Mouse (Mus musculus) gastrocnemius, adult 18-20 months (tissue): ENCODE results near the gene Eml5. TPM values are rescaled to one million over a fixed set of nuclear protein-coding genes. Genes with fewer than 3 reads are reported as not detected.

ENCODE experiments used
- DNase-seq: peaks from one replicate; pipeline ENCODE4 v3.0.0; 2021; ENCODE audit warnings: low spot score
- total RNA-seq, 2 experiments: library from RNA; stranded (reverse); gene quantifications; 2 replicates each; pipeline ENCODE4 v1.2.3; 2021

The Eml5 gene
- total RNA-seq, 2 experiments from 2014 or later, result 2.0 to 2.2 TPM

DNA sequence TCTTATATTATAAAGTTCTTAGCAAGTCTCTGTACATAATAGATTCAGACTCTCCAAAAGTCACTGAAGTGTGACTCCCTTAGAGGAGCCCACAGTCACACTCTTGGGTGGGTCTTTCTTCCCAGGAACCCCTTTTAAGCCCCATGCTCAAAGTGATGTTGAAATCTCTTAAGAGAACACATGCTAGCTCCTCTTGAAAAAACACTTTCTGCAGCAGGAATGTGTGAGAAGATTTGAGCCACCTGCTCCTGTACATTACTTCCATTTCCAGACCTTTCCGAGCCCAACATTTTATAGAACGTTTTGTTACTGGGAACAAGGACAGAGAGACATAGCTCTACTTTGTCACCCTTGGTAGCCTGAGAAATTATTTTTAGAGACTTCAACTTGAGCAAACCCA, 66.4 kb downstream of the Eml5 start:
- DNase-seq, result no peak

DNA sequence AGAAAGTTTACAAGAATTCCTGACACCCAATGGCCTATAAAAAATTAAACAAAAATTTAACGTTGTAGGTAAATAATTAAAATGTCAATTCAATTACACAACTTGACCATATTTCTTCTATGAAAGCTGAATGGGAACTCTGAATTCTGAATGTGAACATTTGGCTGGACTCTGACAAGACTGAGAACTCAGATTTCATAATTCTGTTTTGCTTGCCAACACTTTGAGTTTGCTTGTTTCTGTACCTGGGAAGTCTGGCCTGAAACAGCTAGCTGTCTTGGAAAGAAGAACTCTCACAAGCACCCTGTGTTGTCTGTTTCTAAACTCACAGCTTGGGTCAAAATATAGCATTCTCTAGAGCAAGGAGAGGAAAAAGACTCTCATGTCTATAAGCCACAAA, 67.4 kb downstream of the Eml5 start:
- no peak for DNase-seq

DNA sequence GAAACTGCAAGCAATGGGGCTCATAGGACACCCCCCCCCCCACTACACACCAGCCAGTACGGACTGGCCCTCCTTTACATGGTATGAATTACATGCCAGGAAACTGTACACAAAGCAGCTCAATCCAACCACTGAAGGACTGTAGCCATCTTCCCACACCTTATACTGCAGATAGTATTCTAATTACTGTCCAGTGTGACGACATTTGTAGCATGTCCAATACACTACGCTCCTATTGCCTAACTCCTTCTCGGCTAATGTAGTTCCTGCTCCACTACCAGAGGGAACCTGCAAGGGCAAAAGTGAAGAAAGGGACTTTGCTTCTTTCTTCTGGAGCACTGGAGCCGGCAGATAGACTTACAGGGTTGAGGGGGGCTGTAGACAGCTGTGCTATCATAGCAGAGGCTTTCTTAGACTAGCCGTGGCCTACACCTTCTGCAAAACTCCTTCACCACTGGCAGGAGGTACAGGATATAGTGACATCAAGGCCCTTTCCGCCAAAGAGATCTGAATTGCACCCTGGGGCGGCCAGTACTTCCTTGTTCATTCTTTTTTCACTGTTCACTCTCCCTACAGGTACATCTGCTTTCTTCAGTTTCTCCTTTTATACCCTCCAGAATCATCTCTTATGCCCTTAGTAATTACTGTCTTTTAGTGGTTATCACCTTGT, 68.2 kb downstream of the Eml5 start:
- DNase-seq, result no peak

DNA sequence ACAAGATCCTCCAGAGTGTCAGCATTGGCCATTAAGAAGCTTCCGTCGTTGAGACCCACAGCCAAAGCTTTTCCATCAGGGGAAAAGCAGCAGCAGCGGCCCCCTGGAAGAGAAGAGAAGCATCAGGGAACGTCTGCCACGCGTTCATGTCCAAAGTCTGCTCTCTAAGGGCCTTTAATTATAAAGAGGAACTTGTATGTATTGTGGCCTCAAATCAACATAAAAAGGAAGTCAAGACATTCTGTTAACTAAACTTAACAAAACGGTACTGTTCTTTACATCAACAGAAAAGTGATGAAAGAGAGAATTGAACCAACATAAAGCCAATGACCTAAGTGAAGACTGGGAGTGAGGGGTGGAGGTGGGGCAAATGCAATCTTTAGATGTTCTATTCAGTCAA, 70.2 kb downstream of the Eml5 start:
- DNase-seq, result no peak

DNA sequence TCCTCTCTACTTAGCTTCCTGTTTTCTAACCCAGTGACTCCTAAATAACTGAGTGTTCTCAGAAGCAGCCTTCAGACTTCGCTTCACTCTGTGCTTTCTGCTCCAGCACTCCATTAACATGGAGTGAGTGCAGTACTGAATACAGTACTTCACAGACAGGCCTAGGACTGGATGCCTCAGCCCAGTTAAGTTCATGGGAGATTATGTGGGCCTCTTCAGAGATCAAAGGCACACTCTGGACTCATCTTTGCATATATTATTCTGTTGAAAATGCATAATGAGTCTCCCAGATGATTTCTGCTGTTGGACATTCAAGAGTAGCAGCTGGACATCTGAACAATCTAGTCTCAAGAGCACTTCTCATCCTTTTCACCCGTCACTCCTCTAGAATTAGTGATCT, 80.5 kb downstream of the Eml5 start:
- no peak for DNase-seq

DNA sequence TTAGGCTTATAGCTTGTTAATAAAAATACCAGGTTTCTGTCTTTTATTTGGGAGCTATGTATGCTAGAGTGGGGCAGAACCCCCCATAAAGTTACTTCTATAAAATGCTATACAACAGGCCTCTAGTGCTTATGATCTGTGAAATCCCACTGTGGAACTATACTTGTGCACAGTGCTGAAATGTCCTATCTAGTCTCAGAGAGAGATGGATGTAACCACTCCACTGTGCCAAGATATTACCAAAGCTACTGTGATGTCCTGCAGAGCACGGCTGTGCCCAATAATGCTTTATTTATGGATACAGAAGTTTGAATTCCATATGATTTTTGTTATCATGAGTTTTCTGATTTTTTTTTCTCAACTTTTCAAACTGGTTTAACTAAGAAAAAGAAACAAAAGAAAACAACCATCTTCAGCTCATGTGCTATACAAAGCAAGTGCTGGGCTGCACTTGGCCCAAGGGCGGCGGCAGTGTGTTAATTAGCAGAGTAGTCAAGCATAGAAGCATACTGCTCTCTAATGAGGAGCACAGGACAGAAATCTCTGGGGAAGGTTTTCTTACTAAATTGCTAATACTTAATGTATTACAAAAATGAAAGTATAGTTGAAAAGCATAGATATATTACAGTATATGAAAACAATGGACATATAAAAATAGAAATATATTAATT, 97.1 kb downstream of the Eml5 start:
- DNase-seq, result no peak

DNA sequence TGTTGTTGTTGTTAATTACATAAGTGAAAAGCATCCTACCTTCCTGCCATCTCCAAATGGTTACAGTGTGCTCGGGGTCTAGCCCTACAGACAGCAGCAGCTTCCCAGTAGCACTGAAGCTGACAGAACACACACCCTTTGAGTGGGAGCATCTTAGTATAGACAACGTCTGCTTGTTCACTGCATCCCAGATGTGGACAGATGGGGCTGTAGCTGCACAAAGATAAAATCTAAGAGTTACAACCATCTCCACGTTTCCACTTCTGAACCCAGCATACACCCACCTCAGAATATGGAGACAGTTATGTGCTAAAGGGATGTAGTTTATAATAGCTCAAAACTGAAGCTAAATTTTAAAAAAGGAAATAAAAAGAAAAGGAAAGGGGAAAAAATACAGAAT, 99.0 kb downstream of the Eml5 start:
- no peak for DNase-seq

DNA sequence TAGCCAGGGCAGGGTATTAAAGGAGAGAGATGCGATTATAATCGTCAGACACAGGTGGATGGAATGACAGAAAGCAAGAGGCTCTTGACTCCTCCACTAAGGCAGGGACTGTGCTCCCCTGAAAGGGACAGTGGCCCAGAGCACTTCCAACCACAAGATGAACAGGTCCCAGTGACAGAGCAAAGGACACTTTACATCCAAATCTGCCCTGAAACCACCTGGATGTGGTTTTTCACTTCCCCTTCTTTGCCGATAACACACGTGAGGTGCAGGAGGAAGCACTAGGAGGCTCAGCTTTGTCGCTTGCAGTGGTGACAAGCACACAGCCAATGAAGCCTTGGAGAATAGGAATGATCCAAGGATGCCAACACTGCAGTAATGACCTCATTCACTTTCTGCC, 101.0 kb downstream of the Eml5 start:
- DNase-seq, result no peak

DNA sequence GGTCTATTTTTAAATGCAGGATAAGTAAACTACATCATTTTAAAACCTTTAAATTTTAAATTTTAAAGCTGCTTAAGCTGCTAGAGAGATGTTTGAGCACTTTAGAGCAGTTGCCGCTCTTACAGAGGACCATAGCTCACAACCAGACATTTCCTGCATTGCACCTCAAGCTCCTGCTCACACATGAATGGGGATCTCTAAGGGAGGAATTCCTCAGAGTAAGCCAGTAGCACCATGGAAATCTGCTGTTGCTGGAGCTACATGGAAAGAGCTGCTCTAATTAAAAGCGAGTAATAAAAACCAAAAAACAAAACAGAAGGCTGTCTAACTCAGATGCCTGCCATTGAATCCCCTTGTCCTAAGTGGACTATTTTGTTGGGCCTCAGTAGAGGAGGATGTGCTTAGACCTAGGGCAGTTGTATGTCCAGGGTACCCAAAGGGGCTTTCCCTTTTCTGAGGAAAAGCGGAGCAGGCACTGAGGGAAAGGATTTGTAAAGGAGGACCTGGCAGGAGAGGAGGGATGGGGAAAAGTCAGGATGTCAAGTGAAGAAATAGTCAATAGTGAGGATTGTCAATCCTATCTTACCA, 105.5 kb downstream of the Eml5 start:
- no peak for DNase-seq

DNA sequence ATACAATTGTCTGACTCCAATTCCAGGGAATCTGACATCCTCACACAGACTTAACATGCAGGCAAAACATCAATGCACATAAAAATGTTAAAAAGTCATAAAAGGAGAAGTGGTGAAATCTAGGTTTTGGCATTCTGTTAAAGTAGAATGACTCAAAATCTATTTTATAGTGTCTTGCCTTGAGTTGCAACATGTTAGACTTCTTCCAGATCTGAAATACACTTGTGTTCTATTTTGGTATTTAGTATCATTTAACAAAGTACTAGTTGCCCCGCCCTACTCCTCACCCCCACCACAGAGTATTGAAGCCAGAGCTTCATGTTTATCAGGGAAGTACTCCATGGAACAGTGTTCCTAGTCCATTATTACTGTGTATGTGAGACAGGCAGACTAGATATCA, 117.0 kb downstream of the Eml5 start:
- peak; percentile 4 for DNase-seq

DNA sequence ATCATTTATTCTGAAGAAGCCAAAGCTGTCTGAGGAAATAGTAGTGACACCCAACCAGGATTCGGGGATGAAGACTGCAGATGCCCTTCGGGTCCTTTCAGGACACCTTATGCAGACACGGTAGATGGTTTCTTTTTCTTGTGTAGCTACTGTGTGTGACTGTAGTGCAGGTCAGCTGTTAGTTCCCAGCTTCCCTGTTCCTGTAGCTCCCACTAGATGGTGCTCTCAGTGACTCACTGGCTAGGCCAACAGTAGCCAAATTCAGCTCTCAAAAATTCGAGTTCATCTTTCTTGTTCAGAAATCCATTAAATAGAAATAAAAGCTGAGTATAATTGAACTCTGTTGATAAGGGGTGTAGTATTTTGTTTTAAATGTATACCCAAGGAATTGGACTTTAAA, 122.1 kb downstream of the Eml5 start:
- DNase-seq, result peak; percentile 16

DNA sequence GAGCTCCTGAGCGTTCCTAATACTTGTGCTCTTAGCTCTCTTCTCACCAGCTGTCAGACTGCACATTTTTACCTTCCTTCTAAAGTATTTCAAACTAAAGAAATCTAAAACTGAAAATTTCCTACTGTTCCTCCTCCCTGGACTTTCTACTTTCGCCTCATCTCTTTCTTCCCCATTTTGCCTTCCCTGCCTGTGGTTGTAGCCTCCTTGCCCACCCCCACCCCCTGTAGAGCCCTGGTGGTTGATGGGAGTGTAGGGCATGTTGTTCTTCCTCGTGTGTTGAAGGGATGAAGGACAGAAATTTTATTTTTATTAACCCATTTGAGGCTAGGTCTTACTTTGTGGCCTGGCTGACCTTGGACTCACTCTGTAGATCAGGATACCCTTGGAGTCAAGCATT, 123.8 kb downstream of the Eml5 start:
- DNase-seq, result no peak

DNA sequence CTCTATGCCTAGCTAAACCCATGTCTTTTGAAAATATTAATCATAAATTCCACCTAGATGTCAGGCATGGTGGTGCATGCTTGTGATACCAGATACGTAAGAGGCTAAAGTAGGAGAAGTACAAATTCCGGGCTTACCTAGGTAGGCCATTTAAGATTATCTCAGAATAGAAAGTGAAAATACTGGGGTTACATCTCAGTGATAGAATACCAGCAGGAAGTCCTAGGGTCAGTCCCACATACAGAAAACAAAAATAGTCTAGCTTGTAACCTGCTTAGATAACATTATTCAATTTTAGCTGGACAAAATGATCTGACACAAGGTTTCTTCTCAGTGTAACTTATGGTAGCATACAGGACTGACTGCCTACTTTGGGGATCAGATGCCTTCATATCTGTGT, 135.0 kb downstream of the Eml5 start:
- DNase-seq, result no peak

DNA sequence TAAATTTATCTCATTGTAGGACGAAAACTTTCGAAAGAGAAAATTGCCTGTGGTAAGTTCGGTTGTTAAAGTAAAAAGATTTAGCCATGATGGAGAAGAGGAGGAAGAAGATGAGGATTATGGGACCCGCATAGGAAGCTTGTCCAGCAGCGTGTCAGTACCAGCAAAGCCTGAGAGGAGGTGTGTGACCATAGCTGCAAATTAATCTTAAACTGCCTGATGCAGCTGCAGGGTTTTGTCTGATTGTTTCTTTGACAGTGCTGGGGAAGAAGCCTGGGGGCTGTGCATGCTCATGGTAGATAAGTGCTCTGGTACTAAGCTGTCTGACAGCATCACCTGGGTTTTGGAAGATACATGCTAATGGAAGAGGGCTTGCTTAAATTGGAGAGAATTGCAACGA, 141.6 kb downstream of the Eml5 start:
- DNase-seq, result no peak

DNA sequence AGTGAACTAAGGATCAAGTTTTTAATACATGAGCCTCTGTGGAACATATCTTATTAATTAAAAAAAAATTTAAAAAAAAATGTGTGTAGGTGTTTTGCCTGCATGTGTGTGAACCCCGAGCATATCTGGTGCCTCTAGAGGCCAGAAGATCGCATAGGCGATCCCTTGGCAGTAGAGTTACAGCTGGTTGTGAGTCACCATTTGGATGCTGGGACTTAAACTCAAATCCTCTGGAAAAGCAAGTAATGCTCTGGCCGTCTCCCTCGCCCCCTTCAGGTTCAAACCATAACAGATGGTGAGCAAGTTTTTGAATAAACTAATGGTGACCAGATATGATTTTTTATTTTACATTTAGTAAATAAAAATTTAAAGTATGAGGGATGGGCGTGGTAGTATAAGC, 143.6 kb downstream of the Eml5 start:
- DNase-seq, result peak; percentile 28

DNA sequence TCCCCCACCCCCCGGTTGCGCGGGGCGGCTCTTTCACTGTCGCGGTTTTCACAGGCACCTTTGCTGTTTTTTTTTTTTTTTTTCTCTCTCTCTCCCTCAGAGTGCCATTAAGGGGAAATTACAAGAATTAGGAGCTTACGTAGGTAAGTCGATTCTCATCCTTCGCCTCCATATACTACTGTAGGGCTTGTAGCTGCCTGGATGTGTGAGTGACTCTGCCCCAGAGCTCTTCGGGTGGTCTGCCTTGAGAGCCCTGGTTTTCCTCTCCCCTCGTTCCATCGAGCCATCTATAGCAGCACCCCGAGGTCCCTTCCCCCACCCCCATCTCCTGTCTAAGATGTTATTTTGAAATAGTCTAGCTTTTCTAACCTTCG, 153.9 kb downstream of the Eml5 start:
- DNase-seq, result no peak

DNA sequence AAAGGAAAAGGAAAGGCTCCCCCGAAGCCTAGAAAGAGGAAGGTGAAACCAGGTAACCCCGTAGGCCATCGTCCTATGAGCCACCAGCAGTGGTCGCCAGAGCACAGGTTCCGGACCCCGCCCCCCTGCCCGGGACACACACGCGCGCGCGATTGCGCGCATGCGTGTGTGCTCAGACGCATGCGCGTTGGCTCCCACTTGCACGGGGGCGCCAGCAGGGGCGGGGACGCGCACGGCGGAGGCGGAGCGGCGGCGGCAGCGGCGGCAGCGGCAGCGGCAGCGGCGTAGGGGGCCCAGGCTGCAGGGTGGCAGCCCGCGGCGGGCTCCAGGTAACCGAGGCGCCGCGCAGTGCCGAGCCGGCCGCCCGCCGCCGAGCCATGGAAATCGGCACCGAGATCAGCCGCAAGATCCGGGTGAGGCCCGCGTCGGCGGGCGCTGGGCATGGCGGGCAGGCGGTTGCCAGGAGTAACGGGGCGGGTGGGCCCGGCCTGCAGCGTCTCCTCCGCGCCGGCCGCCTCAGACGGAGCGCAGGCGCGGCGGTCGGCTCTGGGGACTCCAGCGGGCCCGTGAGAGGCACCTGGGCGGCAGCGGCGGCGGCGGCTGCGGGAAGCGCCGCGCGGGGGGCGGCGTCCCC, 154.4 kb downstream of the Eml5 start, which contains the start of gene Zc3h14:
Gene Zc3h14 (plus strand): TSS at position 219 of the 634 bp plus-strand sequence.
- peak; percentile 91 for DNase-seq

DNA sequence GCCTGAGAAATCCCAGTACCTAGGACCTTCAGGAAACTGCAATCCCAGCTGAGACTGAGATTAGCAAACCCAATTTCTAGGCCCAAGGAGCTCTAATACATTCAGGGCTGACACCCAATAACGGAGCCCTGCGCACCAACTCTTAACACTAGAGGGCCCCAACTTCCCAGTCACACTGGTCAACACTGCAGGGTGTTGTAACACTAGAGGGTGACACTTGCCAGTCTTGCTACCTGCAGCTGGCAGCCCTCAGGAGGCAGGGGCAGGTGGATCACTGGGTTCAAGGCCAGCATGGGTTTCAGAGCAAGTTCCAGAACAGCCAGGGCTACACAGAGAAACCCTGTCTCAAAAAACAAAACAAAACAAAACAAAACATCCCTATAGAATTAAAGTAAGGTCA, 155.2 kb downstream of the Eml5 start:
- DNase-seq, result peak; percentile 52

DNA sequence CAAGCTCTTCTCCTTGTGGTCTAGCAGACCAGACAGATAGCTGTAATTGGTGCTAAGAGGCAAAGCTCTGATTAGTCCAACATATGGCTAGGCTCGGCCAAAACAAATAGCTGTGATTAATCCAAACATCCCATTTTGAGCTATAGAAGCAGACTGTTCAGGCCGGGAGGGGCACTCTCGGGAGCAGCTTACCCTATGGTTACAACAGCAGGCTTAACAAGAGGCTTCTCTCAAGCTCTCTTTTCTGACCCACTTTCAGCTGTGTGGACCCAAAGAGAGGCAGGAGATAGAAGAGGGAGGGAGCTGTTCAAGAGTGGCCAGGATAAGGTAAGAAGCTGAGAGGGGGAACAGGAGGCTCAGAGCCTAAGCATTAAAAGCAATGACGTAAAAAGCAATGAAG, 155.7 kb downstream of the Eml5 start:
- no peak for DNase-seq

DNA sequence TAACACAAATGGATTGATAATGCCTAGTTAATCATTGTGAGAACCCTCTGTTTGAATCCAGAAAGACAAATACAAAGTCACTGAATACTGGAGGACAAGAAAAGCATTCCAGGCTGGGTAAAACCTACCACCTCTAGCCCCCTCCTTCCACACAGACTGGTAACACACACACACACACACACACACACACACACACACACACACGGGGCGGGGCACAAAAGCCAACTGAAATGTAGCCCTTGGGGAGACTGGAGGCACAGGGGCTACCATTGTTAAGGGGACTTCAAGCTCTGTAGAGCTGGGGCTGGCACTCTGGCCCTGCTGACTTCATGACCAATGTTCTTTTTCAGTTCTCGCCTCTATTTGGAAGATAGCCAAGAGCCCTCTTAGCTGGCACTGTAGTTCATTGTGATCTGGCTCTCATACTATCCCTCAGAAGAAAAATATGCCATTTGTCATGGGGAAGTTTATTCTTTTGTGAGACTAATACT, 160.2 kb downstream of the Eml5 start:
- DNase-seq, result no peak

DNA sequence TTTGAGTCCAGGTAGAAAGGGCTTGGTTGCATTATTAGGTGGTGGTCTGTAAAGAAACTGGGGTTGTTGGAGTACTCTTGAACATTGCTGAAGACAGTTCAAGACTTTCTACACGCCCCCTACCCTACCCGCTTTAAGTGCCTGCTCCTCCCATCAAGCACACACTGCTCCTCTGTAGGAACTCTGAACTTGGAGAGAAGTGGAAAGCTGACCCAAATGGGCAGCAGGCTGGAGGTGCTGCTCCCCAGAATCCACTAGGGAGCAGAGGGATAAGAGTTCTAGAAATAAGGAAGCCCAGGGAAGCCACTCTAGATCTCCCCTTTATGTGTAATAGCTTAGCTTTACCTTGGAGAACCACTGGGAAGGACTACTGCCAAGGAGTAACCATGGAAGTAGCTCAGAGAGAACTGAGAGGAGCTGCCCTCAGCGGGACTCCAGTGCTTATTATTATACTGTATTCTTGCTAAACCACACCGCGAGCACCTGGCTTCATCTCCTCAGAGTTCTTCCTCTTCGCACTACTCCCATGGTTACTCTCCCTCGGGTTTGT, 163.4 kb downstream of the Eml5 start:
- no peak for DNase-seq
